Mouse (Mus musculus): ENCODE data around the gene Cbarp.

Cbarp gene

GRCm38 (mm10) chr10:80158307-80158986 lies 17.8 kb upstream of the Cbarp start:
- intact Hi-C loops (cut with DNase I), result no loop called here

GRCm38 (mm10) chr10:80157141-80157929 lies 16.7 kb upstream of the Cbarp start:
- intact Hi-C loops (cut with DNase I), result no loop called here

GRCm38 (mm10) chr10:80156752-80157053 lies 16.1 kb upstream of the Cbarp start:
- intact Hi-C loops (cut with DNase I), result no loop called here

DNA sequence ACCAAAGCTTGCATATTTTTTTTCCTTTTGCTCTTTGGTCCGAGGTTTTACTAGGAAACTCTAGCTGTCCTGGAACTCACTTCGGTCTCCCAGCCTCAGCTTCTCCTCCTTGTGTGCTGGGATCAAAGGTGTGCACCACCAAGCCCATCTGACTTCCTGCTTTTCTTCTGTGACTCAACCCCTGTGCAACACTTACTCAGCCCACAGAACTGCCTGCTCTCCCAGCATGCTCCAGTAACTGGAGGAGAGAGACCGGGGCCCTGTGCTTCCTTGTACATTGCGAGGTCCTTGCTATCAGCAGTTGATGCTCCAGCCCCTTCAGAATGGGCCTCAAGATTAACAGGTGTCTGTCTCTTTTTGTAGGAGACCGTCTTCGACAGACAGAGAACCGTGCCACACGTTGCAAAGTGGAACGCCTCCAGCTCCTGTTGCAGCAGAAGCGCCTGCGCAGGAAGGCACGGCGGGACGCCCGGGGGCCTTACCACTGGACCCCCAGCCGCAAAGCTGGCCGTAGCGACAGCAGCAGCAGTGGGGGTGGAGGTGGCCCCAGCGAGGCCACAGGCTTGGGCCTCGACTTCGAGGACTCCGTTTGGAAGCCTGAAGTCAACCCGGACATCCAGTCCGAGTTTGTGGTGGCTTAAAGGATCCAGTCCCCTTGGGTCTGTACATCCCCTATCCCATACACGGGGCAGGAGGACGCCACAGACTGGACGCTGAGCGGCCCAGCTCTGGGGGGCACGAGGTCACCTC lies 15.5 kb upstream of the Cbarp start:
- intact Hi-C loops (cut with DNase I), result no loop called here

- intact Hi-C loops (cut with DNase I), result no loop called here
Measured at GRCm38 (mm10) chr10:80155277-80155676, 14.6 kb upstream of the Cbarp start.

GRCm38 (mm10) chr10:80154384-80154783 lies 13.7 kb upstream of the Cbarp start:
- intact Hi-C loops (cut with DNase I), result no loop called here

GRCm38 (mm10) chr10:80153713-80154112 lies 13.1 kb upstream of the Cbarp start:
- intact Hi-C loops (cut with DNase I), result no loop called here

DNA sequence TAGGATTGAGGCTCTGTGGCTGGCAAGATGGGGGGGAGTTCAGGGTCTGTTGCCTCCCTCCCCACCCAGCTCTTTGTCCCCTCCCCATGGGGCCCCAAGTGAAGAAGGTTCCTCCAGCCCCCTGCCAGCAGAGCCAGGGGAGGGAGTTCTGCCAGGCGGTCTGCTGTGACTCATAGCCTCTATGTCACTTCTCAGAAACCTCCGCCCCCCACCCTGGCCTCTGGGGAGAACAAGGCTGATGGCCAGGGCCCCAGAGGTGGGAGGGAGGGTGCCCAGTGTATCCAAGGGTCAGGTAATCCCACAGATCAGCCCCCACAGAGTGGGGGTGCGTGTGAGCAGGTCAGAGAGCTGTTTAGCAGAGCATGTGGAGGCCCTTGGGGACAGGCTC lies 12.2 kb upstream of the Cbarp start:
- intact Hi-C loops (cut with DNase I), result no loop called here

GRCm38 (mm10) chr10:80152071-80152872 lies 11.6 kb upstream of the Cbarp start:
- intact Hi-C loops (cut with DNase I), result no loop called here

- intact Hi-C loops (cut with DNase I), result no loop called here
Measured at GRCm38 (mm10) chr10:80151211-80152034, 10.8 kb upstream of the Cbarp start.

GRCm38 (mm10) chr10:80150226-80151210 lies 9.9 kb upstream of the Cbarp start:
- intact Hi-C loops (cut with DNase I), result no loop called here

DNA sequence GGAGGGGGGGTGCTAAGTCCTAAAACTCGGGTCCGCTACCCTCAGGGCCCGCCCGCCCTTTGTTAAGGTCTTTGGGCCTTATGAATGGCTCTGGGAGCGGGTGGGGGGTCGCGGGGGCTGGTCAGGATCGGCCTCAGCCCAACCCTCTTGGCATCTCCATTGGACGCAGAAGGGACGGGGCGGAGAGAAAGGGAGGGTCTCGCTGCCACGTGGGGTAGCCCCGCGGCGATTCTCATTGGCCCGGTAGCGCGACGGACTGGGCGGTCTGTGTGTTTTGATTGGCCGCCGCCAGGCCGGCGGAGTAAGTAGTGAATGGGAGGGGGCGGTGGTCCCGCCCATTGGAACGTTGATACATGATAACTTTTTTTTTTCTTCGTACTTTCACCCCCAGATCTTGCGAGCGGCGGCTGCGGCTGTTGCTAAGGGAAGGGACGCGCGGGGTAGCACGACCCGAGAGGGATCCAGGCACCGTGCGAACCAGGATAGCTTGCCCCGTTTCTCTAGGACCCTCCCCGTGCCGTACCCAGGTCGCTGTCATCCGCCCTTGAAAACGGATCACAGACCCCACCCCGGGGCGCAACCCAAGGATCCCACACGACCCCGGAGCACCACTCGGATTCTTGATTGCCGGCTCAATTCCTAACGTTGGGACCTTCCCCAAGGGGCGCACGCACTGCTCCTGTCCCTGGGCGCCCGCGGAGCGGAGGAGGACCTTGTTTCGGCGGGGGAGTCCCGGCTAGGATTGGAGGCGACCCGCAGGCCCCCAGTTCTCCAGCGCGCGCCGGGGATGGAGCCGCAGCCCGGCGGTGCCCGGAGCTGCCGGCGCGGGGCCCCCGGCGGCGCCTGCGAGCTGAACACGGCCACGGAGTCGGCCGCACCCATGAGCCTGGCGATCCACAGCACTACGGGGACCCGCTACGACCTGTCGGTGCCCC lies 8.9 kb upstream of the Cbarp start:
- intact Hi-C loops (cut with DNase I), result no loop called here

DNA sequence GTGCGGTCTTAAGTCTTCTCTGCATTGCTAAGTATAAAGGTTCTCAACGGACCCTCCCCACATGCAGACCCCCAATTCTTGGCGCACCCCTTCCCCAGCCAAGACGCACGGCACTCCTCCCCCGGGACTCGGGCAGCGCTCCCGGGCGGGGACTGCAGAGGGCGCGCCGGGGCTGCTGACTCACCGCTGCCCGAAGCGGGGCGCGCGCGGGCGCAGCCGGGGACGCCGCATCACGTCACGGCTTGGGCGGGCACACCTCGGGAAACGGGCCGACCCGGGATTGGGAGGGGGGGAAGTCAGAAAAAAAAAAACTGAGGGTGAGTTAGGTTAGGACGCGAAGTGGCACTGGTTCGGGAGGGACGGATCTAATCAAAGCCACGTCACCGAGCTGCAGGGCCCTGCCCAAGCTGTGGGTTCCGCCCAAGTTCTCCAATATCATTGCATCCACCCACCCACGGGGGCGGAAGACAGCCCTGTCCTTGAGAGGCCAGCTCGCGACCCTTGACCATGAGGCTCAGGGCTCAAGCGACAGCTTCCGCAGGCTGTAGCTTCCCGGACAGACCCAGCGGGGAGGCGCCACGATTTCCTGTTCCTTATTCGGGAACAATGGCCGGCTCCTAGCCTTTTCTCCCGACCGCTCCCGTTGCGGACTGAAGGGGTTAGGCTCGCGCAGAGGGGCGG lies 8.1 kb upstream of the Cbarp start:
- intact Hi-C loops (cut with DNase I), result no loop called here

GRCm38 (mm10) chr10:80147719-80148601 lies 7.3 kb upstream of the Cbarp start, which contains the start of gene Midn:
Midn (plus strand) TSS chr10:80148272.
- intact Hi-C loops (cut with DNase I), result no loop called here

- intact Hi-C loops (cut with DNase I), result no loop called here
Measured at GRCm38 (mm10) chr10:80147146-80147718, 6.6 kb upstream of the Cbarp start.

- intact Hi-C loops (cut with DNase I), result no loop called here
Measured at GRCm38 (mm10) chr10:80146568-80147011, 6.0 kb upstream of the Cbarp start.

Data from adrenal gland (tissue).